ENCODE assay signal across 9 mouse cellular contexts in the genomic region with DNA sequence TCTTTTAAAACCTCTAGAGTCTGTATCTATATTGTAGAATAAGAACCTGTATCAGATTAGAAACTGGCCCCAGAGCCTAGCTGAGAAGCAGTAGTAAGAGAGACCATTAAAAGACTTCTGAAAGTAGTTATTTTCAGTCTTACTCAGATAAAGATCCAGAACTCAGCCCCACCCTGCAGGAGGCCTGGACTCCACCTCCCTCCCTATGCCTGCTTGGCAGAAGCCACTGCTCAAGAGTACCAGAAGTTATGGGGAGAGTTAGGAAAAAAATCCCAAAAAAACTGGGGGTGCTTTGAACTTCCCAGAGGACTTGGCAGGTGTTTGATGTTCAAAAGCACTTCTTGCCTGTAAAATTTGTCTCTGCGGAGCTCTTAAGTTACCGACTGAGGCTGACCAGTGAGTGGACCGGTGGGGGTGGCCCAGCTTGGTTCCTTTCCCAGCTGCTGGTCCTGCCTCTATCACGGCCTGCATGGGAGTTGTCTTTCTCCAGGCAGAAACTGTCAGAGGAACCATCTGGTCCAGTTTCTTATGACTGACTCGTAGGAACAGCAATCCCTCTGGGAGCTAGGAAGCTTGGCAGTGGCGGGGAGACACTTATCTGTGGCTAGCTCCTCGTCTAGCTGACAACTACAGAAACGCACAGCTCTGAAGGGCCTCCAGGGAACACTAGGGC.
A peak's percentile ranks its signal among the peaks of the same experiment; 100 is the strongest.
DNase-seq lines count a peak whose midpoint lies in the region; ATAC-seq lines count a peak whose summit lies in the region.
"Had no signal": no experiment of that assay in that cellular context is flagged by ENCODE, and none has a peak within 500 bp of the region (broad histone marks: within the 10 kb centered on the region; RNA-seq: fewer than 3 reads in every experiment).

No protein-coding gene starts in this region.

- H3K27me3 ChIP-seq in limb, embryonic 11.5 days (ENCODE audit: control insufficient read depth, insufficient read depth, low read length), result no peaks in the 10 kb centered on the region
- H3K27me3 ChIP-seq in forebrain, embryonic 11.5 days (ENCODE audit: control insufficient read depth, insufficient read depth, low read length), result no peaks in the 10 kb centered on the region
- H3K27me3 ChIP-seq in hindbrain, embryonic 13.5 days, result no peaks in the 10 kb centered on the region

- H3K4me2 ChIP-seq in limb, embryonic 11.5 days (ENCODE audit: low read depth, severe bottlenecking), result no peak overlapping the region
- H3K4me2 ChIP-seq in forebrain, embryonic 11.5 days (ENCODE audit: low read depth, low read length, severe bottlenecking), result no peak overlapping the region
- H3K4me2 ChIP-seq in hindbrain, embryonic 13.5 days, result no peak overlapping the region

- H3K36me3 ChIP-seq in limb, embryonic 11.5 days (ENCODE audit: control insufficient read depth, insufficient read depth, low read length), result no peaks in the 10 kb centered on the region
- no peaks in the 10 kb centered on the region for H3K36me3 ChIP-seq in forebrain, embryonic 11.5 days (ENCODE audit: control insufficient read depth, insufficient read depth, low read length)
- H3K36me3 ChIP-seq in hindbrain, embryonic 13.5 days, result no peaks in the 10 kb centered on the region

- no peak overlapping the region for H3K4me3 ChIP-seq in limb, embryonic 11.5 days (ENCODE audit: low read depth, low read length)
- no peak overlapping the region for H3K4me3 ChIP-seq in forebrain, embryonic 11.5 days (ENCODE audit: low read depth, low read length)
- H3K4me3 ChIP-seq in hindbrain, embryonic 13.5 days, result no peak overlapping the region

- H3K4me1 ChIP-seq in limb, embryonic 11.5 days (ENCODE audit: control insufficient read depth, insufficient read depth, low read length), result peaks cover 3% of the 10 kb centered on the region; the same call in 1 of the 2 replicates
- H3K4me1 ChIP-seq in forebrain, embryonic 11.5 days (replicated peaks; ENCODE audit: control insufficient read depth, insufficient read depth, low read length), result no peaks in the 10 kb centered on the region
- peaks cover 14% of the 10 kb centered on the region; the same call in 1 of the 2 replicates for H3K4me1 ChIP-seq in hindbrain, embryonic 13.5 days (replicated peaks)

- ATAC-seq in limb, embryonic 11.5 days (ENCODE audit: insufficient number of reproducible peaks, low FRiP score, low TSS enrichment, low read depth), result no peak
- ATAC-seq in forebrain, embryonic 11.5 days (replicated peaks; ENCODE audit: low FRiP score), result no peak
- ATAC-seq in hindbrain, embryonic 13.5 days (ENCODE audit: low FRiP score), result no peak

- WGBS in limb, embryonic 11.5 days, result 56% methylated on average over 8 of the region's 8 CpGs
- WGBS in forebrain, embryonic 11.5 days, result 83% methylated on average over 8 of the region's 8 CpGs
- 59% methylated on average over 8 of the region's 8 CpGs for WGBS in hindbrain, embryonic 13.5 days

- H3K27ac ChIP-seq in limb, embryonic 11.5 days (replicated peaks; ENCODE audit: low read depth, low read length), result peak overlapping the region; percentile 14; the same call in 1 of the 2 replicates
- H3K27ac ChIP-seq in forebrain, embryonic 11.5 days (ENCODE audit: low read depth, low read length), result no peak overlapping the region
- no peak overlapping the region for H3K27ac ChIP-seq in hindbrain, embryonic 13.5 days

- peak; percentile 38 to 61 for DNase-seq in frontal cortex, adult 2 months (ENCODE audit: extremely low spot score in 1 of 2, low spot score in 1 of 2)
- no peak for DNase-seq in frontal cortex, postnatal 25 days (ENCODE audit: low spot score in 2 of 2)
- DNase-seq in urinary bladder, postnatal 36 days (ENCODE audit: low spot score in 2 of 2), result peak; percentile 12 to 59
- DNase-seq in urinary bladder, postnatal 25 days (ENCODE audit: low spot score), result no peak
- DNase-seq in limb, embryonic 11.5 days (ENCODE audit: low spot score), result no peak
- peak; percentile 59 for DNase-seq in telencephalon, adult 2 months (ENCODE audit: low read depth, low spot score)
- no peak for DNase-seq in forebrain, embryonic 11.5 days (ENCODE audit: low spot score)
- DNase-seq: kidney, adult 2 months had no signal

- no peak overlapping the region for H3K9ac ChIP-seq in limb, embryonic 11.5 days (ENCODE audit: low read length)
- H3K9ac ChIP-seq in forebrain, embryonic 11.5 days (ENCODE audit: low read length), result no peak overlapping the region
- no peak overlapping the region for H3K9ac ChIP-seq in hindbrain, embryonic 13.5 days

- no peaks in the 10 kb centered on the region for H3K9me3 ChIP-seq in limb, embryonic 11.5 days (ENCODE audit: control insufficient read depth, low read length)
- no peaks in the 10 kb centered on the region for H3K9me3 ChIP-seq in forebrain, embryonic 11.5 days (ENCODE audit: control insufficient read depth, low read length)
- H3K9me3 ChIP-seq in hindbrain, embryonic 13.5 days, result no peaks in the 10 kb centered on the region

Comparison
In these comparisons a context has a peak if more than half of its experiments do, and no peak if none do; other contexts are left out.
1. DNase-seq: peak in frontal cortex, adult 2 months (2 of 2), urinary bladder, postnatal 36 days (2 of 2) and telencephalon, adult 2 months (single experiment); none in frontal cortex, postnatal 25 days (0 of 2), urinary bladder, postnatal 25 days (single experiment), limb, embryonic 11.5 days (single experiment) and forebrain, embryonic 11.5 days (single experiment).